In the genomic region with DNA sequence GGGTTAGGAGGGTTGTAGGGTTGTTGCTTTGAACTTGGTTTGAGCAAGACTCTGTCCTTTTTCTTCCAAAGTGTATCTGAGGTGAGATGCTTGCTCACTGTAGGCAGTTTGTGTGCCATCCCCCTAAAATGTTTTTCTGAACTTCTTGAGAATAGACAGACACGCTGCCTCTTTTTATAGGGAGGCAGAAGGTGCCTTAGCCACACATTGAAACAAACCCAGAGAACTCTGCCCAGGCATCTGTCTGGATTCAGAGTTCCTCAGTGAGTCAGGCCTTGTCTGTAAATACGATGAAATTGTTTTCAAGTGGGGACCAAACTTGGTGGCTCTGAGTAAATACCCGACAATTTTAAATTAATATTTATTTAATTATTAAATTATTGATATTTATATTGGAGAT, we compare ENCODE assay signal across 28 mouse cellular contexts. TPM values are rescaled to one million over a fixed set of nuclear protein-coding genes. Genes with fewer than 3 reads are reported as not detected.
"Had no signal": no experiment of that assay in that cellular context is flagged by ENCODE, and none has a peak within 500 bp of the region (broad histone marks: within the 10 kb centered on the region; RNA-seq: fewer than 3 reads in every experiment).

No protein-coding gene starts in this region.

- H3K4me3 ChIP-seq: gastrocnemius, adult 2 months; heart, adult 2 months; heart, embryonic 13.5 days; heart, embryonic 15.5 days; hindbrain, embryonic 13.5 days; hindbrain, embryonic 15.5 days; kidney, embryonic 15.5 days; limb, embryonic 13.5 days; limb, embryonic 15.5 days; liver, embryonic 12.5 days had no signal

- H3K27ac ChIP-seq: gastrocnemius, adult 2 months; heart, adult 2 months; heart, embryonic 13.5 days; heart, embryonic 15.5 days; hindbrain, embryonic 13.5 days; hindbrain, embryonic 15.5 days; hindbrain, postnatal 0 days; kidney, embryonic 15.5 days; kidney, postnatal 0 days; limb, embryonic 13.5 days; limb, embryonic 15.5 days; liver, embryonic 12.5 days; liver, embryonic 14.5 days had no signal

- DNase-seq: gastrocnemius, adult 2 months; gastrocnemius, postnatal 36 days; heart, adult 11 months; heart, adult 2 months; kidney, adult 11 months; layer of hippocampus, adult 9-11 months; layer of hippocampus, postnatal 36 days had no signal

- H3K4me1 ChIP-seq: heart, embryonic 13.5 days; heart, embryonic 15.5 days; hindbrain, embryonic 13.5 days; hindbrain, embryonic 15.5 days; limb, embryonic 13.5 days had no signal

RNA-seq across cellular contexts. Expression of gene Cldn20, which starts 33.8 kb away (rescaled TPM):
- total RNA-seq: gastrocnemius, adult 2 months; gastrocnemius, postnatal 14 days; gastrocnemius, postnatal 36 days; heart, adult 2 months; heart, postnatal 14 days; heart, postnatal 36 days; hematopoietic stem cell, adult 5-6 weeks; layer of hippocampus, postnatal 14 days; liver, adult 2 months had no signal
- polyA plus RNA-seq: heart, embryonic 11.5 days; heart, embryonic 13.5 days; heart, postnatal 0 days; hindbrain, embryonic 11.5 days; intestine, embryonic 14.5 days; liver, embryonic 12.5 days had no signal
